Mouse (Mus musculus) adrenal gland, postnatal 10 days (tissue): Measurements from ENCODE around the gene Gm20431. TPM values are rescaled to one million over a fixed set of nuclear protein-coding genes. Genes with fewer than 3 reads are reported as not detected.

ENCODE experiments used
- DNase-seq: peaks from one replicate; pipeline ENCODE4 v3.0.0; 2021; ENCODE audit warnings: mixed read lengths
- total RNA-seq, 2 experiments: library from RNA; stranded (reverse); gene quantifications; 2 replicates each; pipeline ENCODE4 v1.2.3; 2021

Gene Gm20431
- total RNA-seq, 2 experiments from 2014 or later: 16.4 to 17.5 TPM

- DNase-seq: peak; percentile 50
Measured at GRCm38 (mm10) chr2:167597492-167598186, 63.7 kb downstream of the Gm20431 start.

GRCm38 (mm10) chr2:167596726-167597491 is 64.4 kb downstream of the Gm20431 start:
- no peak for DNase-seq

- no peak for DNase-seq
Measured at GRCm38 (mm10) chr2:167596262-167596661, 65.0 kb downstream of the Gm20431 start.

GRCm38 (mm10) chr2:167595761-167596171 is 65.5 kb downstream of the Gm20431 start:
- no peak for DNase-seq

GRCm38 (mm10) chr2:167594444-167594934 is 66.8 kb downstream of the Gm20431 start:
- DNase-seq: peak; percentile 88

GRCm38 (mm10) chr2:167593551-167594250 is 67.6 kb downstream of the Gm20431 start:
- no peak for DNase-seq

- DNase-seq: peak; percentile 62
Measured at GRCm38 (mm10) chr2:167588774-167589577, 72.3 kb downstream of the Gm20431 start.

- no peak for DNase-seq
Measured at GRCm38 (mm10) chr2:167586976-167587375, 74.3 kb downstream of the Gm20431 start.

GRCm38 (mm10) chr2:167586041-167586440 is 75.3 kb downstream of the Gm20431 start:
- DNase-seq: peak; percentile 57

- DNase-seq: no peak
Measured at GRCm38 (mm10) chr2:167585273-167585672, 76.0 kb downstream of the Gm20431 start.

GRCm38 (mm10) chr2:167583161-167583952 is 77.9 kb downstream of the Gm20431 start:
- no peak for DNase-seq

GRCm38 (mm10) chr2:167578521-167578920 is 82.8 kb downstream of the Gm20431 start:
- no peak for DNase-seq

GRCm38 (mm10) chr2:167577186-167577785 is 84.0 kb downstream of the Gm20431 start:
- DNase-seq: no peak

- no peak for DNase-seq
Measured at GRCm38 (mm10) chr2:167576121-167576620, 85.1 kb downstream of the Gm20431 start.

- no peak for DNase-seq
Measured at GRCm38 (mm10) chr2:167575581-167575980, 85.7 kb downstream of the Gm20431 start.

GRCm38 (mm10) chr2:167574814-167575213 is 86.5 kb downstream of the Gm20431 start:
- peak; percentile 76 for DNase-seq

- DNase-seq: no peak
Measured at GRCm38 (mm10) chr2:167571442-167572220, 89.7 kb downstream of the Gm20431 start.

GRCm38 (mm10) chr2:167570815-167571214 is 90.5 kb downstream of the Gm20431 start:
- DNase-seq: no peak

GRCm38 (mm10) chr2:167569934-167570651 is 91.2 kb downstream of the Gm20431 start:
- peak; percentile 92 for DNase-seq
